Mouse (Mus musculus) urinary bladder, postnatal 36 days (tissue): ENCODE results near the gene Arhgef7.

Experiments used
- DNase-seq, 2 experiments: peaks; one replicate each; pipeline ENCODE4 v3.0.0; 2022; ENCODE audit warnings: low spot score in 2 of 2, mixed read lengths in 1 of 2

The Arhgef7 gene

DNA sequence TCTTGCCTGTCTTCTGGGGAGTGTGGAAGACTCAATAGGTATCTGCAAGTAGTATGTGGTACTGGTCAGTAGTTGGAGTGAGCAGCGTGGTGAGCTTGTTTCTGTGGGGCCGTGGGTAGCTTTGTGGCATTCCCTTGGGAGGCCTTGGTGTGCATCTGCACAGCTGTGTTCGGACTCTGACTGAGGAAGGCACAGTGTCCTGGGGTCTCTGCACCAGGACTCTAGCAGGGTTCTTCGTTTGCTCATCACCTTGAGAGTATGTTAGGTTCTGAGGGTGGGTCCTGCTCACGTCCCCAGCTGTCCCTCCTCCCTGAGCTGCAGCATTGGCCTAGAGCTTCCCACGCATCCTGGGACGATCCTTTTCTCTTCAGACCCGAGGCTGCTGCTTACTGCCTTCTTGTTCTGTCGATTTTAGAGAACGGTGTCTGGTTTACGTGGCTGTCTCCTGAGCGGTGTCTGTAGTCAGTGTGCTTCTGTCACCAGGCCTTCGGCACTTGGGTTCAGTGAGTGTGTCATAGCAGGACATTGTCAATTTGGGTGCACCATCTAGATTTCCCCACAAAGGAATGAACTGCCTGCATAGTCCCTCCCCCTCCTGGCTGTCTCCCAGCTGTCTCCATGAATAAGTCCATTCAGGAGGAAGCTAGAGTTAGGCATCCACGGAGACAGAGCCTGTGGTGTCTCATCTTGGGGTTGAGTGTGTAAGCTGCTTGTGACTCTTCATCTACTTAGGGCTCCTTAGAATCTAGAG is 70.4 kb downstream of the Arhgef7 start:
- DNase-seq, result no peak

DNA sequence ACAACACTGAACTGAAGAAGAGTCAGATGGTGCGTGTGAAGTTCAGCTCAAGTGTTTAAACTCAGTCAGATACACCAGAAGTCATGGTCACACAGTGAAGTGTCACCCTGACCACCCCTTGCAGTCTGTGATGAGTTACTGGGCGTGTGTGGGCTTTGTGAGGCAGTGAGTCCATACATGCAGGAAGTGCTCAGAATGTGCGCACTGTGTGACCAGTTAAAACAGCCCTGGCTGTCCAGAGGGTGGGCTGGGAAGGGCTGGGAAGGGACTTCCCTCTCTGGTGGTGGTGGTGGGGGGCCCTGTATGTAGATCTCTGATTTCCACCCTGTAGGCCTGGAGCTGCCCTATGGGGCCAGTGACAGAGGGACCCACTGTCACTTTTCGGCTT is 71.0 kb downstream of the Arhgef7 start:
- DNase-seq, result no peak

DNA sequence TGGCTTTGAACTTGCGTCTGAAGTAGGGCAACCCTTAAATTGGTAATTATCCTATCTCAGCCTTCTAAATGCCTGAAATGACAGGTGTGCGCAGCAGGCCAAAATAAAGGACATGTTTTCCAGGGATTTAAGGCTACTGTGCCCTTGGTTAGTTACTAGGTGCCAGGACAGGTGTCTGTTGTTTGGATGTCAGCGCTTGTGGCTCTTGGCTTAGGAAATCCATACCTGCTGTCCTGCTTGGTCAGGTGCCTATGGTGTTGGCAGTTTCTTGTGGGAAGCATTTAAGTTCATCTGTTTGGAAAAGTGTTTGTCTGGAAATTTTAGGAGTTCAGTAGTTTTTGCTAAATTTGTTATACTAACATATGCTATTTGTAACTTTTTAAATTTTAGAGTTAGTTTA is 71.6 kb downstream of the Arhgef7 start:
- no peak for DNase-seq

DNA sequence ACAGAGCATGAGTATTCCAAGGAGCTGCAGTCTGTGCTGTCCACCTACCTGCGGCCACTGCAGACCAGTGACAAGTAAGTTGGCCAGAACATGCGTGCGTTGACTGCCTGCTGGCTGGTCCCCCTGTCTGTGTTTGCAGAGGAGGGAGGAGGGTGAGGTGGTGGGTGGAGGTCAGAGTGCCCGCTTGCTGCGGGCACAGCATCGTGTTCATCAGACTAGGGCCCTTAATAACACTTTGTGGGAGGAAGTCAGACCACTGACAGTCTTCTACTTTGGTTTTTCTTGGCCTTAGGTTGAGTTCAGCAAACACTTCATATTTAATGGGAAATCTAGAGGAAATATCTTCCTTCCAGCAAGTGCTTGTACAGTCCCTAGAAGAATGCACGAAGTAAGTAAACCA is 73.0 kb downstream of the Arhgef7 start:
- no peak for DNase-seq

DNA sequence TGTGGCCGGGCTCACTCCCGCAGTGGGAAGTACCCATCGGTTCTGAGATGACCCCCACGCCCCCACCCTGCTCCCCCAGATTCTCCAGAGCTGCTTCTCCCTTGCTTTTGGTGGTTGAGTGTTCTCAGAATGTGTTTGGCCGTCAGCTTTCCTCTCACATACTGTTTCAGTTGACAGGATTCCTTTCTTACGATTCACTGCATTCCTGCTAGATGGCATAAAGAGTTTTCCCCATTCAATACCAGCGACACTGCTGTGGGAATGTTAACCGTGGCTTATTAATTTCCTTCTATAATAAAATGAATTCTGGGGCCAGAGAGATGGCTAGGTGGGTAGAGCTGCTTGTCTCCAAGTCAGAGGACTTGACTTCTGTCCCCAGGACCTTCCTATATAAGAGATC is 74.0 kb downstream of the Arhgef7 start:
- DNase-seq, result no peak

DNA sequence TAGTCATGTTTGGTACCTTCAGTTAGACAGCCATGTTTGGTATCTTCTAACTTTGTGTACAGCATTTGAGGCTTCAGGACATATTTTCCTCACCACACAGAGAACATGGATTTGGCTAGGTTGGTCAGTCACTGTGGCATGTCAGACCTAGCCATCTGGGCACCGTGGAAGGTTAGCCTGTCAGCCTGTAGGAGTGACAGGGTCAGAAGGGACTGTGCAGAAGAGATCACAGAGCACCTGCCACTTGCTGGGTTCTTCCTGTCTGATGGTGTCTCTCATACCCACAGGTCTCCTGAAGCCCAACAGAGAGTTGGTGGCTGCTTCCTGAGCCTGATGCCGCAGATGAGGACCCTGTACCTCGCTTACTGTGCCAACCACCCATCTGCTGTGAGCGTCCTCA is 77.4 kb downstream of the Arhgef7 start:
- no peak for DNase-seq

DNA sequence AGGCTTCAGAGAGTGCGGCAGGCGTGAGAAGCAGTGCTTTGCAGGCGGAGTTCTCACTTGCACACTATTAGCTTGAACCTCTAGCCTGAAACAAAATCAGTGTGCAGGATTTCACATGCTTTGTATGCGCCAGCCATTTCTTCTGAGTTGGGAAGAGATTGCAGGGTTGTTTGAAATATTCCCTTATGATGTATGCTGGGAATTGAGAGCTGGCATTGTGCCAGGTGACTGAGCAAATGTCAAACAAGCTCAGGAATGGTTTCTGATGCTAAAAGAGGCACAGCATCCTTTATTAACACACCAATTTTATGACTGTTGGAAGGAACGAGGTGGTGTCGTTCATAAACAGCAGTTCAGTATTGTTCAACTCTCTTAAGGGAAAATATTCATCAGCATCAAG is 78.7 kb downstream of the Arhgef7 start:
- no peak for DNase-seq

DNA sequence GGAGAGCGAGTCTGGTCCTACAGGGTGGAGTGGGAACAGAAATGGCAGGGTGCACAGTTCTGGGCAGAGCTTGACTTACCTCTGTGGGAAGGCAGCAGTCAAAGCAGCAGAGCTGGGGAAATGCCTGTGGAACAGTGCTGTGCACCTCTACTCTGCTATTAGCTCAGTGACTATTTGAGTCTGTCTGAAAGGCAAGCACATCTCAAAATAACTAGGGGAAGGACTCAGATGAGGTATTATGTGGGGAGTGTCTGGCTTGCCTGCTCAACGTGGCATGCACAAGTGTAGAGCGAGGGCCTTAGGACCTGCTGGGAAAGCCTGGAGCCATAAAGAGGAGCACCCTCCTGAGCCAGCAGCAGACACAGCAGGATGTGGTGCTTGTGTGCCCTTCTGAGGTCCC is 79.8 kb downstream of the Arhgef7 start:
- no peak for DNase-seq

DNA sequence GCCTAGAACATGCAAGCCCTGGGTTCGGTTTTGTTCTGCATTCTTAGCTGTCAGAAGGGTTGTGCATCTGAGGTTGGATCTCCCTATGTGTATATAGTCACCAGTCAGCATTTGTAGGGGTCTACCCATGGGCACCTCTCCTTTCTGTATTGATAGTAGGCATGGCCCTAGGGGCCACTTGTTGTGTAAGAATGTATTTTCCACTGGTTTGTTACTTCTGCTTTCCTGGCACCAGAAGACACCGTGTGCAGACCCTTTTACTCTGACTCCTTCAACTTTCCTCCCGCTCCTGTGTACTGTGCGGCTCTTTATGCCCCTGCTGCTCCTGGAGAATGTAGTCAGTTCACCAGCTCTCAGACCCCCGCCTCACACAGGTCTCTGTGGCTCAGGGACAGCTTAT is 80.5 kb downstream of the Arhgef7 start:
- no peak for DNase-seq

DNA sequence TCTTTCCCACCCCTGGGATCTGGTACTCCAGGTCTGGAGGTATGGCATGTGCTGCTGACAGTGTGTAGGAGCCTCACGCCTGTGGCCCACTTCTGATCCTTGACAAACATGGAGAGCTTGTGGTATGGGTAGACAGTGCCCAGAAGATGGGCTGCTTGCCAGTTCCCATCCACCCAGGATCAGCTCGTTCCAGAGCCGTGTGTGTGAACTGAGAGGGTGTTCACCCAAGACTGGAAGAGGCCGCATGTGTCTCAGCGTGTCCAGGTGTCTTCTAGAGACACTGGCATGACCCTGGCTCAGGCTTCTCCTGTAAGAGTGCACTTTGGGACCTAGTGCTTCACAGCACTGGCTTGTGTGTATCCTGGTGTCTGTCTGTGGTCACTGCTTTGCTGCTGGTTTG is 82.9 kb downstream of the Arhgef7 start:
- DNase-seq, result no peak

DNA sequence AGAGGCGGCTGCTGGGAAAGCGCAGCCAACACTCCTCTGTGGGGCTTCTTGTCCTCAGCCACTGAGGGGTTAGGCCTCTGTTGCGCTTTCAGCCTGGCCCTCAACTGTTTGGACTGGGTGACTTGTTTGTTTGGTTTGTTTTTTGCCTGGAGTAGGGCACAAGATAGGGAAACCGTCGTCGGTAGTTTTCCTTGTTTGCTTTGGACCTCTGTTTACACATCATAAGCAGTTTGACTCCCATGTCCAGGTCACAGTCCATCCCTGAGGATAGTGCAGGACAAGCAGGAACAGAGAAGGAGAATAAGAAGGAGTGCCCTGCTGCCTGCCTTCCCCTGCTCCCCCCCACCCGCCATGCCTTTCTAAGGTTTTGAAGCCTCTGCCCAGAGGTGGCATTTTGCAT is 86.3 kb downstream of the Arhgef7 start:
- DNase-seq, result no peak

DNA sequence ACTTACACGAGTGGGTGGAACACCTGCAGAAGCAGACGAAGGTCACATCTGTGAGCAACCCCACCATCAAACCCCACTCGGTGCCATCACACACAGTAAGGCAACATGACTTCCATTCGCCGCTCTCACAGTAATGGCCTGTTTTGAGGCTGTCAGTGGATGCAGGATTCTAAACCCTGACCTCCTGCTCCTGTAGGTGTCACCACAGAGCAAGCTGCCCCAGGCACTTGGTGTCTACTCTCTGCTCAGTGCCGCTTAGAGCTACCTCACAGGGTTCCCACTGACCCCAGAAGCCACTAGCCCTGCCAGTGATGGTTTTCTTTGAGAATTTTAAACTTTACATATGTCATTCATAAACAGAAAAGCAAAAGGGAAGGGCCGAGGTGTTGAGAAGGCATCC is 87.7 kb downstream of the Arhgef7 start:
- no peak for DNase-seq

DNA sequence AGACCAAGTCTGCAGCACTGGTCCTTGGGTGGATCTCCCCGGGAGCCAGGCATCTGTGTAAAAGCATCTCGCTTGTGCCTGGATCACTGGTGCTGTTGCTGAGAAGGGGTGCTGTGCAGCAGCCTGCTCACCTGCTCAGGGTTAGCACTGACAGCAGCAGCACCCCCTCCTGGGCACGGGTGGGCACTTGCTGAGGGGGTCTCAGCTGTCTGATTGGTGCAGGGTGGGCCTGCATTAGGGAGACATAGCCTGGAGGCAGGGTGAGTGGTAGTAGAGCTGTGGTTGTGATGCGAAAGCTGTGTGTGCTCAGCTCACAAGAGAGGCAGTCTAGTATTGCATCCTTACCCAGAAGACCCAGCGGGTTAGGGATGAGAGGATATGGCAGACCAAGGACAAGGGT is 92.6 kb downstream of the Arhgef7 start:
- no peak for DNase-seq

DNA sequence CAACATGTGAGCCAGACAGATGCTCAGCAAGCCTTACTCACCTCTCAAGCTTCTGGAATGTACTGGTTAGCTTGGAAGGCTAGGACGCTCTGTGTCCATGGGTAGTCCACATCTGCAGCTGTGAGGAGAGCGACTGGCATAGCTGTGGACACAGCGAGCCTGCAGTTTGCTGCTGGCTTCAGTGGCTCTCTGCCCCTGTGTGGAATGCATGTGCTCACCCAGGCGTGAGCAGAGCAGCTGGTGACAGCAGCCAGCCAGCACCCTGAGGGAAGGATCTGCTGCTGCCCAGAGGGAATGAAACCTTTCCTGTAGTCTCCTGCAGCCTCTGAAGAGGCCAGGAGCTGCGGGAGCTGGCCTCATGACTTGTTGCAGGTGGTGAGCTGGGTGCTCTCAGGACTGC is 93.0 kb downstream of the Arhgef7 start:
- DNase-seq, result no peak

DNA sequence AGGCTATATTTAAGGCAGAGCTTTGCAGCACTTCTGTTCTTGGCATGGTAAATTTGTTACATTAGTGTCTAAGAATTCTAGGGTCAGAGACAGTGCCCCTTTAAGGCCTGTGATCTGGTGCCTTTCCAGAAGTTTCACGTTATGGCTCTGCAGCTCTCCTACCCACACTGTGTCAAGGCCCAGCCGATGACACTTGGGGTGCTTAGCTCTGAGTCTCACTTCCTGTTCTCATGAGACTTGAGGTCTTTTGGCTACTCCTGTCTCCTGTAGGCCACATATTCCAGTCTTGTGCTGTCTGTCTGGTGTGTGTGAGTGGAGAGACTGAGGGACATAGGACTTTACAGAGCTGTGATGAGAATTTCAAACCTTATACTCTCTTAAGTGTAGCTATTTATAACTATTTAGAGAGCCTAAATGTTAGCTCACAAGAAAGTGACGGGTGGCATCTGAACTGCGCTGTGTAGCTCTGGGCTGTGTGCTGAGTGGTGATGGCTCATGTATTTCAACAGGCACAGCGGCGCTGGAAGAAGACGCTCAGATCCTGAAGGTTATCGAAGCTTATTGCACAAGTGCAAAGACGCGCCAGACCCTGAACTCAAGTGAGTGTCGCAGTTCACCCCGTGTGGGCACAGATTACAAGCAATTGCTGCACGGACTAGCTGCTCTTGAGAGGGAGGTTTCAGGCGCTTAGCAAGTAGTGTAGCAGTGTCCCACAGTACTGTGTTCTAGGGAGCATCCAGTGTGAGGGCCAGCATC is 94.1 kb downstream of the Arhgef7 start:
- DNase-seq, result no peak

DNA sequence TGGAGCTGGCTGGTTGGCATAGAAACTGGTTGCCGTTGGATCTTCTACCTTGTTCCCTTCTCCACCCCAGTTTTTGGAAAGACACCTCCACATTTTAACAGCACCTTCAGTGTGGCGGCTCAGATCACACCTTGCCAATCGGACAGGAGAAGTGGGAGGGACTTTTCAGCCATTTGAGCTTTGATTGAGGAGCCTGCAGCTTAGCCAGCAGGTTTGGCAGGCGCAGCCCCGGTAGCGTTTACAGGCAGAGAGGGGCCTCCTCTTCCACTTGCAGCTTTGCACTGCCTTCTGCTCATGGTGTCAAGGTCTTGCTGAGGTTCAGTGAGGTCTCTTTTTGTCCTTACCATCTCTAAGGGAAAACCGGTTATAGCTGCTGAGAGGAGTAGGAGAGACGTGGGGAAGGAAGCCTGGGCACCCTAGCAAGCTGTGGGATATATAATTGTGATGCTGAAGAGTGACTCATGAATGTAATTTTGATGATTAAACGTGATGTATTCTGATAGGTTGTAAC is 95.1 kb downstream of the Arhgef7 start:
- DNase-seq, result no peak

DNA sequence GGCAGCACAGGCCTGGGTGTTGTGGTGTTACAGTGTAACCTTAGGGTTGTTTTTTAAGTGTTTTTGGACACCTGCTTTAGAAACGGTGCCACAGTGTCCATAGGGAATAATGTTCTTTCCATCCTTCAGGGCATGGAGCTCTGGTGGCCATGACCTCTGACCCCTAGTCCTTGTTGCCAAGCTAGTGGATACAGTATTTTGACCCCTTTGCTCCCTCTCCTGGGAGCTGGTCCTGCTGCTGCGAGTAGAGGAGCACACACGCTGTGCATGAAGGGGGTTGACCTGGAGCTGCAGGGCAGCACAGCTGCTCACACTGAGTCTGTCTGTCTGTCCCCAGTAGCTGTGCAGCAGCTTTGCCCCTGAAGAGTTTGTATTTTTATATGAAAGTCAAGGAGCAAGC is 98.2 kb downstream of the Arhgef7 start:
- DNase-seq, result no peak

DNA sequence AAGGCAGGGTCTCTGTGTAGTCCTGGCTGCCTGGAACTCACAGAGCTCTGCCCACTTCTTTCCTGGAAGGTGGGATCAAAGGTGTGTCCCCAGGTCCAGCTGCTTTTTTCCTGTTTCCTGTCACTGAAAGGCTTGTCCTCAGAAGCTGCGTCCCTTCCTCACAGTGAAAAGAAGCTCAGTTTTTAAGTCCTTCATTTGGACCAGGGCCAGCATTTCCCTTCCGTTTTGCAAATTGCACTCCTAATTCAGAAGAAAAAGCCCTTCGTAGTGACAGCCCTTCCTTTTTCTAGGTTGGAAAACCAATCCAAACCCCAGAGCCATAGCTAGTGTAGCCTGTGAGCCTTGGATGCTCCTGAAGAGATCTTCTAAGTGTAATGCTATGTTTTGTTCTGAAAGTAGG is 99.8 kb downstream of the Arhgef7 start:
- no peak for DNase-seq

DNA sequence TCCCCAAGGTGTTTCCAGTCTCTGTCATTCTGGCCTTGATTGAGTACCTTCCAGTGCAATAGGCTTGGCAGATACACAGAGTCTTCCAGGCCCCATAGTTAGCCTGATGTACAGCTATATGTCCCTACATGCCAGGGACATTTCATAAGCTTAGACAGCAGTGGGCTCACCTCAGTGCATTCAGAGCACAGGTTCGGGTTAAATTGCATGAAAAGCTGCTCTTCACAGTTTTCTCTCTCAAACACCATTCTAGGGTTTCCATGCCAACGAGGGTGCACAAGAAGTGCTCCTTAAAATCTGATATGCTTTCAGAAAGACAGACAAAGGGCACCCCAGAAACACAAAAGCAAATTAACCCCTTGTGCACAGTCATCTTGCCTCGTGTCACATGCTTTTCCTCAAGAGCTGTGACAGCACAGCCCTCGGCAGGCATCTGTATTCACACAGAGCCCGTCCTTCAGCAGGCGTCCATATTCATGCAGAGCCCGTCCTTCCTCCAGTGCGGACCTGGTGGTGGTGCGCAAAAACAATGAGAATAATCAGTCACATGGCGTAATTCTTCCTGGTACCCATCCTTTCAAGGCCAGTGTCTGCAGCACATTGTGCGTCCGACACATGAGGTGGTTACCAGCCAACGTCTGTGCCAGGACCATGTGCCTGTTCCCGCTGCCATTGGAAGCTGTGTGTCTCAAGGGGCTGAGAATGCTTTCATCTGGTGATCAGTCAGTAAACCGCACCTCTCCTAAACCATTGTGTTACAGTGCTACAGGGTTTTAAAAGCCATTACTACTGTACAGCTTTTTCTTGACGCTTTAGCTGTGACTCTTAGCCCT is 102.9 kb downstream of the Arhgef7 start:
- no peak for DNase-seq

DNA sequence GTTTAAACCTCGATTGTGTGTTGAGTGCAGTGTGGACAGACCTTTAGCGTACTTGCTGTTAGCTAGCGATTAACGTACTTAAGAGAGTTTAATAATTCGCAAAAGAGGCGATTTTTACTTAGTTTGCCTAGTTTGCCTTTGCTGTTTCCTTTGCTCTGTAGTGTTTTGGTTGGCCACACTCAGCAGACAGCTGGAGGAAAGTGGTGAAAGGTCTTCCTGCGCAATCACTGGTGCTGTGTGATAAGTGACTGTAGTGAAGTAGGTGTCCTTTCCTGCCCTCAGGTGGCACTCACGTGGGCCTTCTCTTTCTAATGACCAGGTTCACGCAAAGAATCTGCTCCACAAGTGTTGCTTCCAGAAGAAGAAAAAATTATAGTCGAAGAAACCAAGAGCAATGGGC is 103.7 kb downstream of the Arhgef7 start:
- no peak for DNase-seq

DNA sequence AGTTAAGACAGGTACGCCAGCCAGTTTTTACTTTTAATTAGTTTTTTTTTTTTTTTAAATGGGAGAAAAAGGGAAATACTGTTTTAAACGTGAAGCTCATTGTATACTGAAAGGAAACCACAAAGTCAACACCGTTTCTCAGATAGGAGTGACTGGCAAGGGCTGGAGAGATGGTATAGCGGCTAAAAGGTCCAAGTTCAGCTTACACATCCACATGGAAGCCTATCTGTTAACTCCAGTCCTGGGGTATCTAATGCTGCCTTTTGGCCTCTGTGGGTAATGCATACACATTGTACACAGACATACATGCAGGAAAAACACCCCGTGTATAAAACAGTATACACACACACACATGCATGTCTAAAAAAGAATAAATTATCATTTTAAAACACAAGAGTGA is 104.4 kb downstream of the Arhgef7 start:
- no peak for DNase-seq

DNA sequence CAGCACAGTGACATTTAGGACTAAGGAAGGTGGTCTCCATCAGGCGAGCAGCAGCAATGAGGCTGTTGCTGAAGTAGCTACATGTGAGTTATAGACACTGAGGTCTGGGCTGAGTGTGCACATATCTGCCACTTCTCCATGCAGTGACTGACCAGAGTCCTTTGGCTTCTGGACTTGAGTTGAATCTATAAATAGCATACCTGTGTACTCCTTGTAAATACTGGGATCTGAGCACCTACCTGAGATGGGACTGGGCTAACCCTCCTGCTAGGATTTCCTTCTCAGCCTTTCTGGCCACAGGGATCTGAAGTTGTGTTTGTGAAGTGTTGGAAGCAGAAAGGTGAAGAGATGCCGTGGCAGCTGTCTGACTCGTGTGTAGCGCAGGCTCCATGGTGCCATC is 105.6 kb downstream of the Arhgef7 start:
- no peak for DNase-seq

DNA sequence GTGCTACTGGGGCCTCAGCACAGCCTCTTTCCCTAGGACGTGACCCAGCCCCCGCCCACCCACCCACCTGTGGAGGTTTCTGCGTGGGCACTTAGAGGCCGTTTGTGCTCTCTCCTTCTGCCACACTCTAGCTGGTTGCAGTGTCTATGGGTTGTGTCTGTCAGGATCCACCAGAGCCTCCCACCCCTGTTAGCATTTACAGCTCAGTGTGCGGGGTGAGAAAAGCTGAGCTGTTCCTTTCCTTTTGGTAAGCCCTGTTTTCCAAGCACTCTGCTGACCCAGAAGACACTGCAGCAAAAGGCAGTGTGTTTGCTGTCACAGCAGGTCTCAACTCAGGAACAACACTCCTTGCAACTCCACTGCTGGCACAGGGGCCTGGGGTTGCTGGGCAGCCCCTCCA is 106.7 kb downstream of the Arhgef7 start:
- DNase-seq, result no peak
